ENCODE assay signal across 8 mouse cellular contexts in the genomic region with DNA sequence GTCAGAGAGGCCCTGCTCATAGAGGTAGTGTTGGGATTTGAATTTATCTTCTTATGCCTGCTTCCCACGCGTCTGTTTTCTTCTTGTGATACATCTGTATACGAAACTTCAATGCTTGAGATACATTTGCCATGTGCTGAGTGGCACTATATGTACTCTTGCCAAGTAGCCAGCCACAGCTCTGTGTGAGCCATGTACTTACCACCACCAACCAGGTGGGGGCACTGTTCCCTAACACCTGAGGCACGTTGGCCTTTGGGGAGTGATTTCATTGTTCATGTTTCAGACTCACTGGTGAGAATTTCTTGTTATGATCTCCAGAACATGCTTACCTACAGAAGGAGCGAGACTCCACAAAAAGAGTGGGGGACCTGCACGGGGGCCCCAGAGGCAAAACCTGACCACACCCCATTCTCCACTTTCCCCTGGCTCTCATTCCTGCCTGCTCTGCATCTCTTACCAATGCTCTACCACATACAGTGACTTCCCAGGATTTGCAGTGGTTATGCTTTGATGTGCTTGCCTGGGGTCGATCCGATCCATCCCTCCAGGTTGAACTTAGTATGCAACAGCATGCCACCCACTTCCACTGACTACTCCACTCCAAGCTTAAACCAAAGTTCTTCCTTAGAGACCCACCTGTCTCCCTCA. TPM values are rescaled to one million over a fixed set of nuclear protein-coding genes. Genes with fewer than 3 reads are reported as not detected.
DNase-seq lines count a peak whose midpoint lies in the region; ATAC-seq and TF ChIP-seq lines count a peak whose summit lies in the region.

No protein-coding gene starts in this region.

- H3K9me3 ChIP-seq in heart, embryonic 13.5 days: no peaks in the 10 kb centered on the region

- peak; percentile 83 to 89 for DNase-seq in CD8-positive naive resting alpha-beta T cell, adult 2 months (ENCODE audit: low read depth in 2 of 2, low spot score in 2 of 2)
- DNase-seq in kidney, postnatal 4 days: peak; percentile 87
- DNase-seq in lung, adult 2 months: peak; percentile 85
- DNase-seq in testis, postnatal 14 days (ENCODE audit: low spot score): peak; percentile 28

- no peak overlapping the region for H3K4me3 ChIP-seq in bone marrow, adult 2 months (replicated peaks; ENCODE audit: control insufficient read depth, low read depth, low read length)
- H3K4me3 ChIP-seq in embryonic fibroblast, embryonic 13.5 days (ENCODE audit: insufficient read depth, low read length): no peak overlapping the region
- no peak overlapping the region for H3K4me3 ChIP-seq in heart, embryonic 13.5 days
- no peak overlapping the region for H3K4me3 ChIP-seq in lung, adult 2 months (replicated peaks; ENCODE audit: extremely low read depth, low read depth, low read length)
- no peak overlapping the region for H3K4me3 ChIP-seq in olfactory bulb, adult 2 months (ENCODE audit: insufficient read depth, low read depth, low read length)

- WGBS in bone marrow, adult 2 months: 22% methylated on average over 8 of the region's 8 CpGs
- 21% methylated on average over 8 of the region's 8 CpGs for WGBS in heart, embryonic 13.5 days
- 21% methylated on average over 8 of the region's 8 CpGs for WGBS in lung, adult 2 months
- WGBS in olfactory bulb, adult 2 months: 27% methylated on average over 8 of the region's 8 CpGs

- no peak overlapping the region for H3K4me2 ChIP-seq in heart, embryonic 13.5 days

- TF ChIP-seq CTCF in bone marrow, adult 2 months (IDR thresholded peaks at IDR 0.05; ENCODE audit: control insufficient read depth, insufficient read depth, low read length): peak; percentile 98
- peak; percentile 97 for TF ChIP-seq CTCF in embryonic fibroblast, embryonic 13.5 days (IDR thresholded peaks at IDR 0.05; ENCODE audit: borderline replicate concordance, insufficient read depth, low read length)
- peak; percentile 99 for TF ChIP-seq CTCF in lung, adult 2 months (IDR thresholded peaks at IDR 0.05; ENCODE audit: insufficient read depth, low read length)
- TF ChIP-seq CTCF in olfactory bulb, adult 2 months (IDR thresholded peaks at IDR 0.05; ENCODE audit: insufficient read depth, low read depth, low read length): peak; percentile 46; the same call in 1 of the 2 replicates

- no peaks in the 10 kb centered on the region for H3K36me3 ChIP-seq in heart, embryonic 13.5 days

- 0 out of 2 replicates have a peak overlapping the region, but pooled peaks have one; percentile 4 for H3K9ac ChIP-seq in heart, embryonic 13.5 days

- H3K27me3 ChIP-seq in heart, embryonic 13.5 days (replicated peaks): peaks cover 21% of the 10 kb centered on the region

- no peak overlapping the region for H3K27ac ChIP-seq in bone marrow, adult 2 months (ENCODE audit: control insufficient read depth, insufficient read depth, low read depth, low read length, poor library complexity)
- H3K27ac ChIP-seq in embryonic fibroblast, embryonic 13.5 days (ENCODE audit: insufficient read depth, low read length): no peak overlapping the region
- no peak overlapping the region for H3K27ac ChIP-seq in heart, embryonic 13.5 days (replicated peaks)
- no peak overlapping the region for H3K27ac ChIP-seq in olfactory bulb, adult 2 months (ENCODE audit: insufficient read depth, low read depth, low read length)

- TF ChIP-seq POLR2A in bone marrow, adult 2 months (IDR thresholded peaks at IDR 0.05; ENCODE audit: borderline replicate concordance, control insufficient read depth, low read depth, low read length): no peak
- TF ChIP-seq POLR2A in embryonic fibroblast, embryonic 13.5 days (IDR thresholded peaks at IDR 0.05; ENCODE audit: low read depth, low read length): no peak
- no peak for TF ChIP-seq POLR2A in lung, adult 2 months (IDR thresholded peaks at IDR 0.05; ENCODE audit: borderline replicate concordance, extremely low read depth, low read depth, low read length)
- no peak for TF ChIP-seq POLR2A in olfactory bulb, adult 2 months (IDR thresholded peaks at IDR 0.05; ENCODE audit: insufficient read depth, low read depth, low read length)

- ATAC-seq in heart, embryonic 13.5 days (ENCODE audit: extremely low read depth, insufficient number of reproducible peaks, low FRiP score, low TSS enrichment): no peak

- H3K4me1 ChIP-seq in bone marrow, adult 2 months (ENCODE audit: control insufficient read depth, insufficient read depth, low read length): no peaks in the 10 kb centered on the region
- H3K4me1 ChIP-seq in embryonic fibroblast, embryonic 13.5 days (ENCODE audit: control insufficient read depth, insufficient read depth, low read length): no peaks in the 10 kb centered on the region
- H3K4me1 ChIP-seq in heart, embryonic 13.5 days: 0 out of 2 replicates have a peak, but pooled peaks cover 5% of the 10 kb centered on the region
- H3K4me1 ChIP-seq in lung, adult 2 months (ENCODE audit: control insufficient read depth, insufficient read depth, low read length): no peaks in the 10 kb centered on the region
- H3K4me1 ChIP-seq in olfactory bulb, adult 2 months (ENCODE audit: control insufficient read depth, insufficient read depth, low read length): no peaks in the 10 kb centered on the region

RNA-seq across cellular contexts. Expression of gene Spp2, which starts 18.0 kb away (rescaled TPM):
- polyA plus RNA-seq in bone marrow, adult 2 months (2011; ENCODE audit: insufficient read depth, insufficient read length, low replicate concordance, missing spikeins): 4.0 TPM in 1 of 2 replicates, not detected in the other
- not detected in 2 replicates for polyA plus RNA-seq in embryonic fibroblast, embryonic 13.5 days (2011; ENCODE audit: insufficient read length, low read depth, missing spikeins)
- polyA plus RNA-seq in heart, embryonic 13.5 days (2015; fragmentation: Nextera tagmentation; extraction: Ambion mirVana): 0.79 and 4.4 TPM in 2 replicates
- 0.18 TPM in 1 of 2 replicates, not detected in the other for polyA plus RNA-seq in lung, adult 2 months (2012; rRNA removed)
- not detected in 2 replicates for polyA plus RNA-seq in olfactory bulb, adult 2 months (2012; ENCODE audit: insufficient read depth, insufficient read length, low replicate concordance, missing spikeins)

Comparison
In these comparisons a context has a peak if more than half of its experiments do, and no peak if none do; other contexts are left out.
1. DNase-seq: peak in every context shown above with its lines; median percentile 87 in kidney, postnatal 4 days; 86 in CD8-positive naive resting alpha-beta T cell, adult 2 months; 85 in lung, adult 2 months; 28 in testis, postnatal 14 days.
2. CTCF ChIP-seq: peak in every context shown above with its lines; median percentile 99 in lung, adult 2 months; 98 in bone marrow, adult 2 months; 97 in embryonic fibroblast, embryonic 13.5 days; 46 in olfactory bulb, adult 2 months.